Mouse (Mus musculus): ENCODE results near the gene Irx3.

DNA sequence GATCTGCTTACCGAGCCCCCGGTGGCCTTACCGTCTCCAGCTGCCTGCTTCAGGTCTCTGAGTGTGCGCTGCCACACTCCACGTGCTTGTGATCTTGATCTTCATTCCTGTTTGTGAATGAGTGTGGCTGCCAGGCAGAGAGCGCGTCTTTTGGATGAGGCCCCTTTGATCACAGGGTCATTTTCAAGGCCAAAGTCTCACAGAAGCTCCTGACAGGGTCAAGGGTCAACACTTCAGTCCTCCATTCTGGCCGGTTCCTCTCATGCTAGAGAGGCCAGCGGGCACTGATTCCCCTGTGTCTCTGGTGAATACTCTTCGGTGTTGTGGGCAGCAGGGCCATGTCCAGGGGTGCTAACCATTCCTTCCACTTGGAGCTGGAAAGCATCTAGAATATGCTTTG, 49.5 kb upstream of the Irx3 start:
- TF ChIP-seq CTCF (IDR thresholded peaks at IDR 0.05): no peak
- no peak for TF ChIP-seq EP300 (IDR thresholded peaks at IDR 0.05)
